Mouse (Mus musculus) heart, embryonic 10.5 days (tissue): ENCODE measurements around the gene Sptan1. TPM values are rescaled to one million over a fixed set of nuclear protein-coding genes. Genes with fewer than 3 reads are reported as not detected.

Source experiments
- DNase-seq: peaks from one replicate; pipeline ENCODE4 v3.0.0-alpha.2; 2017; ENCODE audit warnings: low spot score
- H3K27ac ChIP-seq: fragments of 300-500 bp; sonication (generic); 2 replicates; pipeline ENCODE4 v1.5.1; 2016; ENCODE audit warnings: mild to moderate bottlenecking
- H3K27me3 ChIP-seq: fragments of 300-500 bp; sonication (generic); 2 replicates; pipeline ENCODE4 v1.6.1; 2016; ENCODE audit warnings: mild to moderate bottlenecking; ENCODE audit not compliant: poor library complexity, insufficient read depth, severe bottlenecking
- H3K36me3 ChIP-seq: fragments of 300-500 bp; sonication (generic); 2 replicates; pipeline ENCODE4 v1.6.1; 2016; ENCODE audit warnings: mild to moderate bottlenecking, moderate library complexity
- H3K4me1 ChIP-seq: fragments of 300-500 bp; sonication (generic); 2 replicates; pipeline ENCODE4 v1.6.1; 2016; ENCODE audit warnings: mild to moderate bottlenecking
- H3K4me3 ChIP-seq: fragments of 300-500 bp; sonication (generic); 2 replicates; pipeline ENCODE4 v1.5.1; 2016; ENCODE audit warnings: mild to moderate bottlenecking, moderate library complexity
- H3K9me3 ChIP-seq: fragments of 300-500 bp; sonication (generic); 2 replicates; pipeline ENCODE4 v1.6.1; 2016; ENCODE audit warnings: mild to moderate bottlenecking, moderate library complexity
- WGBS: fragments of 180-500 bp; shearing (Covaris S2); methylation state at CpG from one replicate; pipeline ENCODE4 v1.1.7; 2016; 5-methylcytosine and 5-hydroxymethylcytosine counted together
- polyA plus RNA-seq: library from polyadenylated mRNA; unstranded; fragments of >200 nt; fragmentation: Nextera tagmentation; extraction: Ambion mirVana; gene quantifications from 2 replicates; pipeline ENCODE4 v1.2.1, GENCODE M21; 2016

The Sptan1 gene
- polyA plus RNA-seq, 1 experiment from 2014 or later = 103 TPM

DNA sequence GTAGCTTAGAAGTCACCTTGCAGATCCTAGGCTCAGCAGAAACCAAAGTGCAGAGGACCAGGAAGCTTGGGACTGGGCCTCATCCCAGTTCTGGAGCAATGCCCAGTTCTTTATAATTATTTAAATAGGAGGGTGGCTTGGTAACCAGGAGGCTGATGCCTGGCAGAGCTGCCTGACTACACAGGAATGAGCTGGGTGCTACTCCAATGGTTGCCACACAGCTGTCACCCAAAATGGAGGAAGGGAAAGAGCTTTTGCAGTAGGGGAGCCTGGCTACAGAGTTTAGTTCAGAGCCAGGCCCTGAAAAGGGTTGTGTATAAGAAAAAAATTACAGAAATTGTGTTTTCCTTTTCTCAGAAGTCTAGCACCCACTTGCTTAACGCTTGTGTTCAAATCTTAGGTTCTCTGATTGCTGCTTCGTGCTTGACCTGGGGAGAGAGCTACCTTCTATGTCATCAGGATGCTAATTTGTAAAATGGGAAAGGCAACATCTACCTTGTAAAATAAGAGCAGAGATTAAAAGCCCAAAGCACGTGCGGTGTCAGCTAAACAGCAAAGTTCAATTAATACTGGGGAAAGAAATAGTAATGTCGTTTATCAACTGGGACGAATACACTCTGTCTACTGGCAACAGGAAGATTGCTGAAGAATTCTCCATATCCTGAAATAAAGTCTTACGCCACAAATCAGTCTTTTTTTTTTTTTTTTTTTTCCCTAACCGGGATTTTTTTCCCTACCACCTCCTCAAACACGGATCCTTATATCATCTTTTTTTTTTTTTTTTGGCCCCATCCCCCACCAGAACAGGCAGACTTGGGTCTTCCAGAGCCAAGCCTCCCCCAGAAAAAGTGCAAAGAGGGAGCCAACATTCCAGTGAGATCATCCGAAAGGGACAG is 758 bp upstream of the Sptan1 start:
- peak overlapping the region; percentile 85 for H3K4me3 ChIP-seq
- peaks cover 36% of the 10 kb centered on the region for H3K4me1 ChIP-seq
- H3K27ac ChIP-seq = peak overlapping the region; percentile 96
- DNase-seq = no peak
- no peaks in the 10 kb centered on the region for H3K9me3 ChIP-seq
- H3K27me3 ChIP-seq = no peaks in the 10 kb centered on the region
- WGBS = 17% methylated on average over 10 of the region's 10 CpGs
- H3K36me3 ChIP-seq = peaks cover 27% of the 10 kb centered on the region

- no peaks in the 10 kb centered on the region for H3K27me3 ChIP-seq
- H3K9me3 ChIP-seq = no peaks in the 10 kb centered on the region
- peaks cover 36% of the 10 kb centered on the region for H3K4me1 ChIP-seq
- H3K36me3 ChIP-seq = peaks cover 29% of the 10 kb centered on the region
- peak overlapping the region; percentile 96 for H3K27ac ChIP-seq
- 2% methylated on average over 31 of the region's 41 CpGs for WGBS
- no peak for DNase-seq
- H3K4me3 ChIP-seq = peak overlapping the region; percentile 85
Measured at GRCm38 (mm10) chr2:29965906-29966305, 546 bp downstream of the Sptan1 start.

GRCm38 (mm10) chr2:29966826-29967225 is 1.5 kb downstream of the Sptan1 start:
- Histone ChIP-seq H3K27ac (peak overlapping the region; percentile 96; the same call in 1 of the 2 replicates), H3K4me1 (peaks cover 38% of the 10 kb centered on the region), H3K4me3 (peak overlapping the region; percentile 85), H3K9me3 (no peaks in the 10 kb centered on the region), H3K27me3 (no peaks in the 10 kb centered on the region), H3K36me3 (peaks cover 29% of the 10 kb centered on the region)
- WGBS = 80% methylated on average over 2 of the region's 2 CpGs
- DNase-seq = no peak

- H3K4me3 ChIP-seq = peak overlapping the region; percentile 85
- H3K36me3 ChIP-seq = peaks cover 32% of the 10 kb centered on the region
- H3K4me1 ChIP-seq = peaks cover 47% of the 10 kb centered on the region
- DNase-seq = peak; percentile 88
- H3K27me3 ChIP-seq = no peaks in the 10 kb centered on the region
- H3K9me3 ChIP-seq = no peaks in the 10 kb centered on the region
- peak overlapping the region; percentile 71 for H3K27ac ChIP-seq
- 25% methylated on average over 5 of the region's 5 CpGs for WGBS
Measured at GRCm38 (mm10) chr2:29967768-29968167, 2.4 kb downstream of the Sptan1 start.

DNA sequence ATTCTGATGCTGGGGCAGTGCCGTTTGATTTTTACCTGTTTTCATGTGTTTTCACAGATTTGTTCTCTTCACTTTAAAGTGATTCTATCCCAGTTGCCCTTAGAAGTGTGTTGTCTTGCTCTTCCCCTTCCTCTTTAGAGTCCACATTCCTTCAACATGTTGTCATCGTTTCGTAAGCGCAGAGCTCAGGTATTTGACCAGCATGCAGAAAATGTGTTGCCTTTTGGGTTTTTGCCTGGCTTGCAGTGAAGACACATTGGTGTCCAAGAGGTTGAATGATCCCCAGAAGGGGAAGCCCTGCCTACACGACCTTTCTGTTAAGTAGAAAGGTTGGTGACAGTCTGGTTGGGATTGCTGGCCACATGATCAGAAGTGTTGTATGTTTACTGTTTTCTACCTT is 3.3 kb downstream of the Sptan1 start:
- DNase-seq = no peak
- Histone ChIP-seq H3K9me3 (no peaks in the 10 kb centered on the region), H3K36me3 (peaks cover 35% of the 10 kb centered on the region), H3K4me1 (peaks cover 50% of the 10 kb centered on the region), H3K4me3 (no peak overlapping the region), H3K27ac (no peak overlapping the region), H3K27me3 (no peaks in the 10 kb centered on the region)
- 43% methylated on average over 5 of the region's 5 CpGs for WGBS

DNA sequence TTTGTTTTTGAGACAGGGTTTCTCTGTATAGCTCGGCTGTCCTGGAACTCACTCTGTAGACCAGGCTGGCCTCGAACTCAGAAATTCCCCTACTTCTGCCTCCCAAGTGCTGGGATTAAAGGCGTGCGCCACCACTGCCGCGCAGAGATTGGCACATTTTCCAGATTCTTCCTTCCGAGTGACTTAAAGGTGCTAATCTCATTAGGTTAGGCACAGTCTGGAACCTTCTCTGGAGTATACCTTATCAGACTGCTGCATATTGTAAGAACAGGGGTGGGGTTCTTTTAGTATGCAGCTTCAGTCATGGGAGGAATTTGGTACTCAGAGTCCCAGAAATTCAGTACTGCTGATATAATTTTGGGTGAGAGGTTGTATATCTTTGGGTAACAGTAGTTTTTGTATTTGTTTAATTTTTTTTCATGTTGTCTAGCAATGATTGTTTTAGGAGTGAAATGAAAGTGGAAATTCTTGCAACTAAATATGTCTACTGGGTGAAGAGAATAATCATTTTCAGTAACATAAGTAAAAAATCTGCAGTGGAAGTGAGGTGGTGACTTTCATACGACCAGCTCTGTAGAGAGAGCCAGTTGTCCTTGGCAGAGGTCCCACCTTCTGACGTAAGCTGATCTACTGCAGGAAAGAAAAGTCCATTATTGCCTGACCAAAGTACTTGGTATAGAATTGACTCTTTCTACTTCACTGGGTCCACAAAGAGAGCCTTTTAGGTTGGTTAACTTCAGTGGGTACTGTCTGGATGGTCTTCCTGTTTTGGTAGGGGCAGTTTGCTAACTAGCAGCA is 6.7 kb downstream of the Sptan1 start:
- Histone ChIP-seq H3K4me1 (peaks cover 36% of the 10 kb centered on the region), H3K9me3 (no peaks in the 10 kb centered on the region), H3K36me3 (peaks cover 51% of the 10 kb centered on the region), H3K27me3 (no peaks in the 10 kb centered on the region), H3K4me3 (no peak overlapping the region), H3K27ac (no peak overlapping the region)
- no peak for DNase-seq
- 57% methylated on average over 9 of the region's 9 CpGs for WGBS

DNA sequence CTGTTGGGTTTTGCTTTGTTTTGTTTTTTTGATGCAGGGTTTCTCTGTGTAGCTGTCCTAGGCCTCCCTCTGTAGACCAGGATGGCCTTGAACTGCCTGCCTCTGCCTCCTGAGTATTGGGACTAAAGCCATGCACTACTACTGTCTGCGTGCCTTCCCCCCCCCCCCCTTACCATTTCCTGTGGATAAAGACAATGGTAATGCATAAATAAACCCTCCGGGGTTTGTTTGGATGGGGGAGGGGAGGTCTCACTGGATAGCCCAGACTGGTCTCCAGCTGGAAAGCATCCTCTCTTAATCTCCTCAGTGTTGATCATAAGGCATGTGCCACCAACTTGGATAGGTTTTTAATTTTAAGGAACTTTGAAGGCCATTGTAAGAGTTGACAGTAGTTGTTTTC is 8.2 kb downstream of the Sptan1 start:
- Histone ChIP-seq H3K4me1 (peaks cover 22% of the 10 kb centered on the region), H3K9me3 (no peaks in the 10 kb centered on the region), H3K27ac (no peak overlapping the region), H3K36me3 (peaks cover 48% of the 10 kb centered on the region), H3K27me3 (no peaks in the 10 kb centered on the region), H3K4me3 (no peak overlapping the region)
- 22% methylated on average over 2 of the region's 2 CpGs for WGBS
- DNase-seq = no peak

- no peak for DNase-seq
Measured at GRCm38 (mm10) chr2:29977307-29977706, 11.9 kb downstream of the Sptan1 start.

GRCm38 (mm10) chr2:29980661-29981060 is 15.3 kb downstream of the Sptan1 start:
- H3K27ac ChIP-seq = no peak overlapping the region
- no peak overlapping the region for H3K4me3 ChIP-seq
- no peaks in the 10 kb centered on the region for H3K4me1 ChIP-seq
- H3K9me3 ChIP-seq = no peaks in the 10 kb centered on the region
- H3K36me3 ChIP-seq = peaks cover 82% of the 10 kb centered on the region
- 77% methylated on average over 1 of the region's 1 CpGs for WGBS
- H3K27me3 ChIP-seq = no peaks in the 10 kb centered on the region
- no peak for DNase-seq

More at GRCm38 (mm10) chr2:29977307-29977706, 11.9 kb downstream of the Sptan1 start:
- H3K4me1 ChIP-seq = peaks cover 8% of the 10 kb centered on the region; the same call in 1 of the 2 replicates
- H3K36me3 ChIP-seq = peaks cover 67% of the 10 kb centered on the region
- no peaks in the 10 kb centered on the region for H3K9me3 ChIP-seq
- H3K27ac ChIP-seq = no peak overlapping the region
- H3K27me3 ChIP-seq = no peaks in the 10 kb centered on the region
- no peak overlapping the region for H3K4me3 ChIP-seq

DNA sequence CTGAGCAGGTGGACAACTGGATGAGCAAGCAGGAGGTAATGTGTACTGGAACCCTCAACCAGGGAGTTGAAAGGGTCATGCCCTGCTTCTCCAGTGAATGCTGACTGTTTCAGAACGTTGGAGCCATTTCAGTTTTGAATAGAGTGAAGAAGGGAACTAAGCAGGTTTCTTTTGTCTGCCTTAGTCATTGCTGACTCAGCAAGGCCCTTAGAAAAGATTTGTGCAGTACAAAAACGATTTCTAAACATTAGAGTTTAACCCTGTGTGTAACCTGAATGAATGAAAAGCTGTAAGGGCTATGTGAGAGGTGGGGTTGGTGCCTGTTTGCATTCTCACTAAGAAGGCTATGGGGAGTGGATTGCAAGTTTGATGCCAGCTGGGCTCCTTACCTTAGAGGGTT is 26.6 kb downstream of the Sptan1 start:
- Histone ChIP-seq H3K36me3 (peaks cover 100% of the 10 kb centered on the region), H3K27me3 (no peaks in the 10 kb centered on the region), H3K4me3 (no peak overlapping the region), H3K4me1 (no peaks in the 10 kb centered on the region), H3K27ac (no peak overlapping the region), H3K9me3 (no peaks in the 10 kb centered on the region)
- no peak for DNase-seq
- 63% methylated on average over 2 of the region's 2 CpGs for WGBS

- Histone ChIP-seq H3K9me3 (no peaks in the 10 kb centered on the region), H3K36me3 (peaks cover 100% of the 10 kb centered on the region), H3K27ac (no peak overlapping the region), H3K4me3 (no peak overlapping the region), H3K4me1 (no peaks in the 10 kb centered on the region), H3K27me3 (no peaks in the 10 kb centered on the region)
- DNase-seq = no peak
- 62% methylated on average over 1 of the region's 1 CpGs for WGBS
Measured at GRCm38 (mm10) chr2:30009101-30009500, 43.7 kb downstream of the Sptan1 start.

DNA sequence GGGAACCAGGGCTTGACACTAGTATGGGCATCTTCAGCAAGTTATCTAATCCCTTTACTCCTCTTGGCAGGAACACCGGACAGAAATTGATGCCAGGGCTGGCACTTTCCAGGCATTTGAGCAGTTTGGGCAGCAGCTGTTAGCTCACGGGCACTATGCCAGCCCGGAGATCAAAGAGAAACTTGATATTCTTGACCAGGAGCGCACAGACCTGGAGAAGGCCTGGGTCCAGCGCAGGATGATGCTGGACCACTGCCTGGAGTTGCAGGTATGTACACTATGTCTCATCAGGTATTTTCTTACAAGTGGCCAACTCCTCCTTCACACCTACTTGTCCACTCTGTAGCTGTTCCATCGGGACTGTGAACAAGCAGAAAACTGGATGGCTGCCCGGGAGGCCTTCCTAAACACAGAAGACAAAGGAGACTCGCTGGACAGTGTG is 45.5 kb downstream of the Sptan1 start:
- Histone ChIP-seq H3K36me3 (peaks cover 100% of the 10 kb centered on the region), H3K27me3 (no peaks in the 10 kb centered on the region), H3K9me3 (no peaks in the 10 kb centered on the region), H3K27ac (no peak overlapping the region), H3K4me1 (no peaks in the 10 kb centered on the region), H3K4me3 (no peak overlapping the region)
- 88% methylated on average over 8 of the region's 8 CpGs for WGBS
- no peak for DNase-seq
